In the genomic region with DNA sequence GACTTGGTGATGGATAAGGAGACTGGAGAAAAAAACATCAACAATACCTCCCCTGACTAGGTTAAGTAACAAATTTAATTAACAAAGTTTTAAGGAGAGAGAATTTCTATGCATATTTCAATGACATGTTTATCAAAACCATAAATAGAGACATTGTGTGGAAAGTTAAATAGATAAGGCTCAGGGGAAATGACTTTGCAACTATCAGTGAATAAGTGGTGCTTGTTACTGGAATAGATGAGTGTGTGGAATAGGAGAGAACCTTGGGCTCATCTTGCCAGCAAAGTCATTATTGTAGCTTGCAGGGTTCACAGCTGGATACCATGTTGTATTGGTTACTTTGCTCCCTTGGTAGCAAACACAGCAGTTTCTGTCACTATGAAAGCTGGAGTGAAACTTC, we compare ENCODE assay signal across 23 mouse cellular contexts. TPM values are rescaled to one million over a fixed set of nuclear protein-coding genes. Genes with fewer than 3 reads are reported as not detected.
DNase-seq lines count a peak whose midpoint lies in the region; ATAC-seq lines count a peak whose summit lies in the region.
"Had no signal": no experiment of that assay in that cellular context is flagged by ENCODE, and none has a peak within 500 bp of the region (broad histone marks: within the 10 kb centered on the region; RNA-seq: fewer than 3 reads in every experiment).

No protein-coding gene starts in this region.

- H3K36me3 ChIP-seq in megakaryocyte, embryonic 14.5 days (replicated peaks; ENCODE audit: low read length): no peaks in the 10 kb centered on the region
- no peaks in the 10 kb centered on the region for H3K36me3 ChIP-seq in forebrain, embryonic 11.5 days (ENCODE audit: control insufficient read depth, insufficient read depth, low read length)
- H3K36me3 ChIP-seq: embryonic facial prominence, embryonic 10.5 days; embryonic facial prominence, embryonic 12.5 days; forebrain, embryonic 12.5 days had no signal

- H3K4me3 ChIP-seq in megakaryocyte, embryonic 14.5 days (replicated peaks): peak overlapping the region; percentile 44
- H3K4me3 ChIP-seq in forebrain, embryonic 11.5 days (ENCODE audit: low read depth, low read length): no peak overlapping the region
- H3K4me3 ChIP-seq: embryonic facial prominence, embryonic 10.5 days; embryonic facial prominence, embryonic 12.5 days; forebrain, embryonic 12.5 days had no signal

- no peaks in the 10 kb centered on the region for H3K9me3 ChIP-seq in megakaryocyte, embryonic 14.5 days
- H3K9me3 ChIP-seq in forebrain, embryonic 11.5 days (ENCODE audit: control insufficient read depth, low read length): no peaks in the 10 kb centered on the region
- H3K9me3 ChIP-seq: embryonic facial prominence, embryonic 10.5 days; embryonic facial prominence, embryonic 12.5 days; forebrain, embryonic 12.5 days had no signal

- ATAC-seq in megakaryocyte, adult 5-6 weeks (ENCODE audit: poor library complexity, severe bottlenecking): no peak
- ATAC-seq in megakaryocyte progenitor cell, adult 5-6 weeks (replicated peaks; ENCODE audit: poor library complexity): peak; percentile 75
- ATAC-seq in forebrain, embryonic 11.5 days (replicated peaks; ENCODE audit: low FRiP score): no peak
- ATAC-seq: forebrain, embryonic 14.5 days; forebrain, embryonic 16.5 days had no signal

- intact Hi-C loops in left cerebral cortex, postnatal 4 days (cut with DNase I): no loop called here

- DNase-seq in 416B (ENCODE audit: low read depth): peak; percentile 2
- peak; percentile 32 for DNase-seq in MEL-GATA-1-ER (ENCODE audit: extremely low read depth, low read depth)
- DNase-seq in left cerebral cortex, postnatal 4 days: no peak
- no peak for DNase-seq in layer of hippocampus, adult 9-11 months
- DNase-seq in forebrain, embryonic 11.5 days (ENCODE audit: low spot score): no peak
- DNase-seq: adrenal gland, adult 2 months; adrenal gland, postnatal 10 days; adrenal gland, postnatal 25 days; cerebellum, adult 11 months; cerebellum, adult 18-20 months; cerebellum, adult 8-10 months; cerebellum, adult 9-11 months; cerebellum, postnatal 14 days; cerebellum, postnatal 36 days had no signal

- H3K27me3 ChIP-seq in megakaryocyte, embryonic 14.5 days (replicated peaks): no peaks in the 10 kb centered on the region
- no peaks in the 10 kb centered on the region for H3K27me3 ChIP-seq in forebrain, embryonic 11.5 days (ENCODE audit: control insufficient read depth, insufficient read depth, low read length)
- H3K27me3 ChIP-seq: embryonic facial prominence, embryonic 12.5 days; forebrain, embryonic 12.5 days had no signal

- H3K9ac ChIP-seq in forebrain, embryonic 11.5 days (ENCODE audit: low read length): no peak overlapping the region
- H3K9ac ChIP-seq: embryonic facial prominence, embryonic 12.5 days; forebrain, embryonic 12.5 days had no signal

- no peak overlapping the region for H3K27ac ChIP-seq in forebrain, embryonic 11.5 days (ENCODE audit: low read depth, low read length)
- H3K27ac ChIP-seq: embryonic facial prominence, embryonic 10.5 days; embryonic facial prominence, embryonic 12.5 days; forebrain, embryonic 12.5 days had no signal

- H3K4me1 ChIP-seq in megakaryocyte, embryonic 14.5 days: peaks cover 32% of the 10 kb centered on the region
- H3K4me1 ChIP-seq in forebrain, embryonic 11.5 days (replicated peaks; ENCODE audit: control insufficient read depth, insufficient read depth, low read length): no peaks in the 10 kb centered on the region
- H3K4me1 ChIP-seq: embryonic facial prominence, embryonic 10.5 days; embryonic facial prominence, embryonic 12.5 days; forebrain, embryonic 12.5 days had no signal

- H3K4me2 ChIP-seq in forebrain, embryonic 11.5 days (ENCODE audit: low read depth, low read length, severe bottlenecking): no peak overlapping the region
- H3K4me2 ChIP-seq: embryonic facial prominence, embryonic 12.5 days; forebrain, embryonic 12.5 days had no signal

RNA-seq across cellular contexts. Expression of a gene that starts 59.7 kb away (rescaled TPM):
- polyA plus RNA-seq in megakaryocyte, embryonic 14.5 days (2012; ENCODE audit: insufficient read depth, low replicate concordance): not detected in 2 replicates
- total RNA-seq in megakaryocyte, adult 5-6 weeks (2015): 0.48 TPM in 1 of 2 replicates, not detected in the other
- total RNA-seq in megakaryocyte, adult 5-6 weeks (2017): 0.40 TPM in 1 of 2 replicates, not detected in the other
- 0.67 and 0.85 TPM in 2 replicates for total RNA-seq in megakaryocyte progenitor cell, adult 5-6 weeks (2015)
- total RNA-seq in megakaryocyte progenitor cell, adult 5-6 weeks (2017): 0.91 and 4.1 TPM in 2 replicates
- total RNA-seq in left cerebral cortex, postnatal 4 days (2021): 10 to 100 TPM; 28.8 to 29.6 TPM
- polyA plus RNA-seq in forebrain, embryonic 11.5 days (2014; fragmentation: Nextera tagmentation; extraction: Ambion mirVana): 6.1 and 8.2 TPM in 2 replicates
- polyA plus RNA-seq: C2C12 had no signal

Comparison
In these comparisons a context has a peak if more than half of its experiments do, and no peak if none do; other contexts are left out.
1. DNase-seq: peak in 416B (single experiment) and MEL-GATA-1-ER (single experiment); none in left cerebral cortex, postnatal 4 days (single experiment), layer of hippocampus, adult 9-11 months (single experiment) and forebrain, embryonic 11.5 days (single experiment).
2. RNA of a gene that starts 59.7 kb away (total RNA-seq): 28.8 to 29.6 TPM in left cerebral cortex, postnatal 4 days; 0.67 to 4.1 TPM in megakaryocyte progenitor cell, adult 5-6 weeks and 0.40 to 0.48 TPM in megakaryocyte, adult 5-6 weeks; every median in the first group is over 4 times any median in the second.